Mouse (Mus musculus) embryonic fibroblast, embryonic 13.5 days (primary cell): Measurements from ENCODE around the gene Ppp1r16b. TPM values are rescaled to one million over a fixed set of nuclear protein-coding genes. Genes with fewer than 3 reads are reported as not detected.

Experiments
- H3K27ac ChIP-seq: 2 replicates; pipeline ENCODE4 v1.5.1; 2012; ENCODE audit warnings: low read length, control low read depth, inconsistent platforms; ENCODE audit not compliant: insufficient read depth
- H3K4me1 ChIP-seq: 2 replicates; pipeline ENCODE4 v1.6.1; 2011; ENCODE audit warnings: low read length; ENCODE audit not compliant: control insufficient read depth, insufficient read depth
- H3K4me3 ChIP-seq: 2 replicates; pipeline ENCODE4 v1.5.1; 2011; ENCODE audit warnings: mild to moderate bottlenecking, control low read depth, low read length; ENCODE audit not compliant: insufficient read depth
- CTCF ChIP-seq: IDR thresholded peaks from 2 replicates; pipeline ENCODE4 v1.5.1; 2011; ENCODE audit warnings: mild to moderate bottlenecking, control low read depth, low read length, moderate library complexity, borderline replicate concordance; ENCODE audit not compliant: insufficient read depth
- POLR2A ChIP-seq: IDR thresholded peaks from 2 replicates; pipeline ENCODE4 v1.6.1; 2011; ENCODE audit warnings: low read depth, mild to moderate bottlenecking, control low read depth, low read length, moderate library complexity
- polyA plus RNA-seq: library from polyadenylated mRNA; stranded (reverse); fragments of >200 nt; gene quantifications from 2 replicates; pipeline ENCODE4 v1.2.4, GENCODE M21; 2011; ENCODE audit warnings: low read depth; ENCODE audit not compliant: missing spikeins, insufficient read length

Ppp1r16b gene
- polyA plus RNA-seq, 1 experiment, result 0.09 TPM

DNA sequence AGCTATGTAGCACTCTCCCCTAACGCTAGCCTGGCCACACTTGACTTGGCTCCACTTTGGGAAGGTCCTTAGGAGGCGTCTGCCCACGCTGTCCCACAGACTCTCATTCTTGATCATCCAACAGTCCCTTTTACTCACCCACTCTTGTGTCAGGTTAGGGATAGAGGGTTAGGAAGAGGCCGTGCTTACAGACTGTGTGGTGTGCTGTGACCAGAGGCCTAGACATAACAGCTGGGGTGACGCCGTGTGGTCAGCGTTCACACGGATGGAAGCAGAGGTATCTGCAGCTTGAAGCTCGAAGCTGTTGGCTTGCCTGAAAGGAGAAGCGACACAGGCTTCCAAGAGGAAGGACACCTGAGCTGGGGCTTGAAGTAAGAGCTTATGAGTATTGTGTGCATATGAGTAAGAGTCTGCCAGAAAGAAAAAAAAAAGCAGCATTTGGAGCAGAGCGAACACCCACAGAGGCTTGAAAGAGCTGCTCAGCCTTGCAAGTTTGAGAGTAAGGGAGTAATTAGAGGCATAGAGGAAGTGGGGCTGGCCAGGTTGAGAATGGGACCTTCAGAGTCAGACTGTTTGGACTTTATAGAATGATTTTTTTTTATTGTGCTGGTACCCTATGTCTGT is 78.4 kb downstream of the Ppp1r16b start:
- Histone ChIP-seq H3K27ac (no peak overlapping the region), H3K4me1 (no peaks in the 10 kb centered on the region), H3K4me3 (no peak overlapping the region)
- TF ChIP-seq CTCF, result no peak
- no peak for TF ChIP-seq POLR2A

DNA sequence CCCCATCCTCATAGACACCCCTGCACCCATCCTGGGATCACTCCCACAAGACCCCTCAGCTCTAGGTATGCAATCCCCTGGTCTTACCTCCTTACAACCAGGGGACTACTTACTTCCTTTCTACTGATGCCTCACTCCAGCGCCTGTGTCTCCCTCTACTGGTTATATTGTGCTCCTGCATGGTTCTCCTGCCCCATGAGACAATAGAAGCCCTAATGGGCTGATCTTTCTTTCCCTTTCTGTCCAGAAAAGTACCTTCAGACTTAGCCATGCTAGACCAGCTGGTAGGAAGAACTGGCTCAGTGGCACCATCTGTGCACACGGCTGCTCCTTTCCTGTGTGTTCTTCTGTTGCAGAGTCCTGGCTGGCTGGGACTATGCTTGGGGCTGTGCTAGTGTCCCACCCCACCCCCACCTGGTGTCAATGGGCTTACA is 79.9 kb downstream of the Ppp1r16b start:
- no peak overlapping the region for H3K27ac ChIP-seq
- no peak for TF ChIP-seq CTCF
- TF ChIP-seq POLR2A, result no peak

DNA sequence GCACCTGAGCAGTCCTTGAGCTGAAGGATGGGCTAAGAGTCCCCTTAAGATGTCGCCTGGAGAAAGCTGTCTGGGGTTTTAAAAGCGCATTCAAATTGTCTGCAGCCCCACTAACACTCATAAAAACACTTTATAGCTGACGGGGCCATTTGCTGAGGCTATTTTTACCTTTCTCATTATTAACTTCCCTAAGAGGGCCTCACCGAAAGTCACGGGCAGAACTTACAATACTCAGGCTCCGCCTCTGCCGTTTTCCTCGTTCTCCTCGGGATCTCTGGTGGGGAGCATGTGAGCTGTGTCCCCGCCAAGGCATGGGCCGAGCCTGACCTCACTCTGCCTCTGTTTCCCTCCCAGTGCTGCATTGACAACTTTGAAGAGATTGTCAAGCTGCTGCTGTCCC is 81.0 kb downstream of the Ppp1r16b start:
- Histone ChIP-seq H3K4me3 (no peak overlapping the region), H3K4me1 (no peaks in the 10 kb centered on the region), H3K27ac (no peak overlapping the region)
- no peak for TF ChIP-seq POLR2A
- TF ChIP-seq CTCF, result no peak

More for the DNA sequence above, 79.9 kb downstream of the Ppp1r16b start:
- Histone ChIP-seq H3K4me3 (no peak overlapping the region), H3K4me1 (no peaks in the 10 kb centered on the region)

GRCm38 (mm10) chr2:158749366-158749765 is 84.2 kb downstream of the Ppp1r16b start:
- Histone ChIP-seq H3K4me3 (no peak overlapping the region), H3K4me1 (no peaks in the 10 kb centered on the region), H3K27ac (no peak overlapping the region)
- TF ChIP-seq POLR2A (no peak), CTCF (no peak)

GRCm38 (mm10) chr2:158760231-158760630 is 95.0 kb downstream of the Ppp1r16b start:
- Histone ChIP-seq H3K4me1 (no peaks in the 10 kb centered on the region), H3K27ac (no peak overlapping the region), H3K4me3 (no peak overlapping the region)
- TF ChIP-seq POLR2A (no peak), CTCF (no peak)

DNA sequence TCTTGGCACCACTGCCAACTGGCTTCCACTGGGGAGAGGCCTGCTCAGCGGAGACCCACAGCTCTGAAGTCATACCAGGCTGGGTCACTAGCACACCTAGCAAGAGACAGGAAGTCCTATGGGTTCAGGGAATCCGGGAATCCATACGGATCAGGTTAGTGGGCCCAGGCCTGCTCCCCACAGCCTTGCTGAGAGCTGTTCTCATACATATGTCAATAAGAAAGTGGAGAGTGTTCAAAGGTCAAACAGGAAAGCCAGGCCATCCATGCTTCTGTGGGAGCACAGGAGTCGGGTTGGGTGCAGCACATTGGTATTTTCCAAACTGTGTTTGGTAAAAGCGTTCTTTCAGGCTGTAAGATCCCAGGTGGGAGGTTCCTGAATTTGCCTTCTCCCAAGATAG is 97.1 kb downstream of the Ppp1r16b start:
- Histone ChIP-seq H3K27ac (no peak overlapping the region), H3K4me3 (no peak overlapping the region), H3K4me1 (no peaks in the 10 kb centered on the region)
- TF ChIP-seq POLR2A (no peak), CTCF (no peak)

DNA sequence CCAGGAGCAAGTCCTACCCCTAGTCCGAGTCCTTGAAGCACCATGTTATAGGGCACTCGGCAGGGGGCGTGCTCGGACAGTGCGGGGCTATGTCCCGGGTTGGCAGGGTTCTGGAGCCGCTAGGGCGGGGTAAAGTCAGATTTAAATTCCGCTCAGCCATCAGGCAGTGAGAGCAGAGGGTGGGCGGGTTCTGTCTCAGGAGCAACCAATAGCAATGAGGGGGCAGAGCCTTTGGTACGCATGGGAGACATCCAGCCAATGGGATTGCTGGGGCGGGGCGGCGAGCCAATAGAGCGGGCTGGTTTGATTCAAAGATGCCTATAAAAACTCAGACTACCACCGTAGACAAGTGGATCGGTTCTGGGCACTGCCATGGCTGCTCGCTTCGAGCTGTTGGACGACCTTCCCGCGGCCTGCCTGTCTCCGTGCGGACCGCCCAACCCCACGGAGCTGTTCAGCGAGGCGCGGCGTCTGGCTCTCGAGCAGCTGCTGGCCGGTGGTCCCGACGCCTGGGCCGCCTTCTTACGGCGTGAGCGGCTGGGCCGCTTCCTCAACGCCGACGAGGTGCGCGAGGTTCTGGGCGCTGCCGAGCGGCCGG is 102.6 kb downstream of the Ppp1r16b start, which contains the start of gene Fam83d:
TSS of gene Fam83d (plus strand) at position 352 of the 598 bp plus-strand sequence.
- peak; percentile 70; the same call in 1 of the 2 replicates for TF ChIP-seq CTCF
- TF ChIP-seq POLR2A, result peak; percentile 99
- Histone ChIP-seq H3K4me3 (peak within 1 kb of the TSS; percentile 70), H3K4me1 (peaks cover 5% of the 10 kb centered on the region; the same call in 1 of the 2 replicates), H3K27ac (peak within 1 kb of the TSS; percentile 18; the same call in 1 of the 2 replicates)

DNA sequence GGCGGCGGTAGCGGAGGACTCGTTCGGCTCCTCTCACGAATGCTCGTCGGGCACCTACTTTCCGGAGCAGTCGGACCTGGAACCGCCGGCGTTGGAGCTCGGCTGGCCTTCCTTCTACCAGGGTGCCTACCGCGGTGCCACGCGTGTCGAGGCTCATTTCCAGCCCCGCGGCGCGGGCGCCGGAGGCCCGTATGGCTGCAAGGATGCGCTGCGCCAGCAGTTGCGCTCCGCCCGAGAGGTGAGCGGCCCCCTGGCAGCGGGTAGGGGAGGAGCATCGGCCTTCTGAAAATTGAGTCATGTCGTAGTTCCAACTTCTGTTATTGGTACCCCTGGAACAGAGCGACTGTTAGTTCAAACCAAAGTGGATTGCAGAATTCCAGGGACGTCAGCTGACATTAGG is 103.2 kb downstream of the Ppp1r16b start:
- H3K27ac ChIP-seq, result peak overlapping the region; percentile 18; the same call in 1 of the 2 replicates
- H3K4me1 ChIP-seq, result peaks cover 5% of the 10 kb centered on the region; the same call in 1 of the 2 replicates
- TF ChIP-seq POLR2A (no peak), CTCF (no peak)
- H3K4me3 ChIP-seq, result peak overlapping the region; percentile 70

DNA sequence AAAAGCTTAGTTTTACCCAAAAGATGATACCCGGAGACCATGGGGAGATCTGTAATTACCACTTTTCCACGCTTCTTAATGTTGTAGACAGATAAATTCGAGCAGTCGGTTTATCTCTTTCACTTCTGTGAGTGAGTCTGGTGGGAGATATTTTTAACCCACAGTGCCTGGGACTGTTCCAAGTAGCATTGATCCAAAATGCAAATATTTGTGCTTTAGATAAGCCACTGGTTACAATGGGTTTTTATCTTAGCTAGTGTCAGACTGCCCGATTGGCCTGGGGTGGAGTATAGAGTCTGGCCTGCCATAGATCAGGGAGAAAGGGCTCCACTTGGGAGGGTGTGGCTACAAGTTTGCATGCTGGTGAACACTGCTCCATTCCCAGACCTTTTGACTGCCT is 103.6 kb downstream of the Ppp1r16b start:
- TF ChIP-seq CTCF (no peak), POLR2A (0 out of 2 replicates have a peak, but pooled peaks have one; percentile 16)
- peak overlapping the region; percentile 70 for H3K4me3 ChIP-seq
- H3K4me1 ChIP-seq, result peaks cover 5% of the 10 kb centered on the region; the same call in 1 of the 2 replicates
- 0 out of 2 replicates have a peak overlapping the region, but pooled peaks have one; percentile 18 for H3K27ac ChIP-seq
